7 mouse cellular contexts compared by ENCODE assay signal in genomic region chr4:132074933-132075769, GRCm38 (mm10). TPM values are rescaled to one million over a fixed set of nuclear protein-coding genes. Genes with fewer than 3 reads are reported as not detected.
A peak's percentile ranks its signal among the peaks of the same experiment; 100 is the strongest.
DNase-seq lines count a peak whose midpoint lies in the region; ATAC-seq lines count a peak whose summit lies in the region.

Gene Epb41, minus strand, starts transcription at chr4:132075321.

- intact Hi-C loops in gastrocnemius, postnatal 36 days (cut with DNase I): loop anchor here (1.0 to 5.0 kb wide), 4 partner anchors 27 to 213 kb away; no protein-coding TSS in a partner anchor
- intact Hi-C loops in left cerebral cortex, postnatal 25 days (cut with DNase I): loop anchor here (2.0 to 5.0 kb wide), 2 partner anchors 26 to 43 kb away; no protein-coding TSS in a partner anchor

- peak; percentile 100 for DNase-seq in adrenal gland, adult 2 months
- peak; percentile 89 for DNase-seq in embryo, embryonic 11.5 days (ENCODE audit: low read depth, low spot score)
- DNase-seq in gastrocnemius, postnatal 36 days: peak; percentile 97 to 99
- peak; percentile 90 to 97 for DNase-seq in left cerebral cortex, postnatal 25 days (ENCODE audit: low spot score in 2 of 2)
- DNase-seq in midbrain, embryonic 10.5 days (ENCODE audit: low spot score): peak; percentile 92
- DNase-seq in right cerebral cortex, postnatal 4 days: peak; percentile 83

- H3K4me2 ChIP-seq in intestine, embryonic 15.5 days (replicated peaks): peak within 1 kb of the TSS; percentile 96

- H3K27ac ChIP-seq in intestine, embryonic 15.5 days: peak within 1 kb of the TSS; percentile 73
- H3K27ac ChIP-seq in midbrain, embryonic 10.5 days (replicated peaks): peak within 1 kb of the TSS; percentile 83

- peak within 1 kb of the TSS; percentile 82 for H3K9ac ChIP-seq in intestine, embryonic 15.5 days

- ATAC-seq in intestine, embryonic 15.5 days: peak; percentile 96

- H3K36me3 ChIP-seq in intestine, embryonic 15.5 days: no peaks in the 10 kb centered on the region
- H3K36me3 ChIP-seq in midbrain, embryonic 10.5 days: no peaks in the 10 kb centered on the region

- H3K4me1 ChIP-seq in intestine, embryonic 15.5 days (replicated peaks): 0 out of 2 replicates have a peak, but pooled peaks cover 4% of the 10 kb centered on the region
- H3K4me1 ChIP-seq in midbrain, embryonic 10.5 days: peaks cover 66% of the 10 kb centered on the region

- H3K4me3 ChIP-seq in intestine, embryonic 15.5 days (replicated peaks): peak within 1 kb of the TSS; percentile 80
- H3K4me3 ChIP-seq in midbrain, embryonic 10.5 days: peak within 1 kb of the TSS; percentile 71

- WGBS in intestine, embryonic 15.5 days: 1% methylated on average over 47 of the region's 47 CpGs
- WGBS in midbrain, embryonic 10.5 days: 2% methylated on average over 47 of the region's 47 CpGs

- no peaks in the 10 kb centered on the region for H3K9me3 ChIP-seq in intestine, embryonic 15.5 days
- no peaks in the 10 kb centered on the region for H3K9me3 ChIP-seq in midbrain, embryonic 10.5 days (replicated peaks)

- H3K27me3 ChIP-seq in intestine, embryonic 15.5 days (replicated peaks): no peaks in the 10 kb centered on the region
- peaks cover 85% of the 10 kb centered on the region for H3K27me3 ChIP-seq in midbrain, embryonic 10.5 days (ENCODE audit: low read depth, poor library complexity, severe bottlenecking)

RNA-seq across cellular contexts. Expression of gene Epb41, which starts in this region (rescaled TPM):
- 10 to 100 TPM; 59.3 to 66.6 TPM for total RNA-seq in adrenal gland, adult 2 months (2021)
- 12.2 and 14.7 TPM in 2 replicates for polyA plus RNA-seq in adrenal gland, adult 2 months (2012; rRNA removed)
- 10 to 100 TPM; 92.0 to 92.7 TPM for total RNA-seq in gastrocnemius, postnatal 36 days (2021)
- polyA plus RNA-seq in intestine, embryonic 15.5 days (2015; fragmentation: Nextera tagmentation; extraction: Ambion mirVana): 50.0 and 54.2 TPM in 2 replicates
- 10 to 100 TPM; 32.5 to 42.7 TPM for total RNA-seq in left cerebral cortex, postnatal 25 days (2021)
- polyA plus RNA-seq in midbrain, embryonic 10.5 days (2016; fragmentation: Nextera tagmentation; extraction: Ambion mirVana): 123 and 167 TPM in 2 replicates

Comparison
In these comparisons a context has a peak if more than half of its experiments do, and no peak if none do; other contexts are left out.
1. Peak in every context shown above with its lines: DNase-seq, ATAC-seq, H3K4me3 ChIP-seq and H3K27ac ChIP-seq.